Mouse (Mus musculus): ENCODE measurements around the gene Stat3. TPM values are rescaled to one million over a fixed set of nuclear protein-coding genes. Genes with fewer than 3 reads are reported as not detected.
A peak's percentile ranks its signal among the peaks of the same experiment; 100 is the strongest.

Stat3 gene
- polyA plus RNA-seq, 1 experiment from 2014 or later, result 53.4 TPM

DNA sequence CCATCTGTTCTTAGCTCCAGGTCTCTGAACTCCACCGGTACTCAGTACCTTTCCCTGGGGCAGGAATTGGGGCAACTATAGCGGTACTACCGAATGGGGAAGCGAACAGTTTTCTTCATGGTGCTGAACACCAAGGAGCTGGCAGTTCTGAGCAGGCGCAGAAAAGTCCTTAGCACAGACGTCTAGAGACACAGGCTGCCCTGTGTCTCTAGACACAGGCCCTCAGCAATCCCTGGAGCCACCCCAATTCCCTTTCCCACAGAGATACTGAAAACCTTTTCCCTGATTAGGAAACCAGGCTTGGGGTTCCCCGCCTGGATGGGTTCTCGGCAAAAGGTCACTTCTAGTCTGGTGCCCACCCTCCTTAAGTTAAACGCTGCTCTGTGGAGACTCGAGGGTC is 32.1 kb upstream of the Stat3 start:
- H3K9me3 ChIP-seq, result no peaks in the 10 kb centered on the region
- ATAC-seq (ENCODE audit: borderline replicate concordance, extremely low read depth, low FRiP score, low TSS enrichment), result no peak
- H3K4me1 ChIP-seq, result peaks cover 29% of the 10 kb centered on the region
- H3K9ac ChIP-seq, result no peak overlapping the region
- H3K27me3 ChIP-seq, result 0 out of 2 replicates have a peak, but pooled peaks cover 5% of the 10 kb centered on the region
- H3K27ac ChIP-seq, result peak overlapping the region; percentile 95
- peak overlapping the region; percentile 87; the same call in 1 of the 2 replicates for H3K4me2 ChIP-seq
- 66% methylated on average over 10 of the region's 10 CpGs for WGBS
- H3K4me3 ChIP-seq, result no peak overlapping the region
- peaks cover 4% of the 10 kb centered on the region; the same call in 1 of the 2 replicates for H3K36me3 ChIP-seq

DNA sequence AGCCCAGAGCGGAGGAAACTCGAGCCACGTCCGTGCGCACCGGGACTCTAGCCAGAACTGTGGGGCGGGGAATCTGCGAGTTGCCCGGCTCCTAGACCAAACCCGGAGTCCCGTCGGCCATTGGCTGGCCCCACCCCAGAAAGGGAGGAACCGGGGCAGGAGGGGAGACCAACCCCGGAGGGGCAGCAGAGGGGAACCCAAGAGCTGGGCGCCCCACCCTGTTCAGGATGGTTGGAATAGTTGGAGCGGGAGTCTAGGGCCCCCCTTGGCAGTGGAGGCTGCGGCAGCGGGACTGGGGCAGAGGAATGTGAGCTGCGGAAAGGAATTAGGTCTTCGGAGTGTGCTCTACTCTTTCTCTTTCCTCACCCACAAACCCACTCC is 31.2 kb upstream of the Stat3 start, which contains the start of gene Cavin1:
TSS of gene Cavin1 (minus strand) at position 331 of the 381 bp plus-strand sequence.
- H3K4me2 ChIP-seq, result peak within 1 kb of the TSS; percentile 87
- H3K9ac ChIP-seq, result peak within 1 kb of the TSS; percentile 84
- H3K4me3 ChIP-seq, result peak within 1 kb of the TSS; percentile 65
- ATAC-seq (ENCODE audit: borderline replicate concordance, extremely low read depth, low FRiP score, low TSS enrichment), result peak; percentile 93
- peaks cover 5% of the 10 kb centered on the region; the same call in 1 of the 2 replicates for H3K36me3 ChIP-seq
- H3K4me1 ChIP-seq, result peaks cover 38% of the 10 kb centered on the region
- no peaks in the 10 kb centered on the region for H3K9me3 ChIP-seq
- 0% methylated on average over 20 of the region's 20 CpGs for WGBS
- peak within 1 kb of the TSS; percentile 95 for H3K27ac ChIP-seq
- H3K27me3 ChIP-seq, result 0 out of 2 replicates have a peak, but pooled peaks cover 5% of the 10 kb centered on the region

DNA sequence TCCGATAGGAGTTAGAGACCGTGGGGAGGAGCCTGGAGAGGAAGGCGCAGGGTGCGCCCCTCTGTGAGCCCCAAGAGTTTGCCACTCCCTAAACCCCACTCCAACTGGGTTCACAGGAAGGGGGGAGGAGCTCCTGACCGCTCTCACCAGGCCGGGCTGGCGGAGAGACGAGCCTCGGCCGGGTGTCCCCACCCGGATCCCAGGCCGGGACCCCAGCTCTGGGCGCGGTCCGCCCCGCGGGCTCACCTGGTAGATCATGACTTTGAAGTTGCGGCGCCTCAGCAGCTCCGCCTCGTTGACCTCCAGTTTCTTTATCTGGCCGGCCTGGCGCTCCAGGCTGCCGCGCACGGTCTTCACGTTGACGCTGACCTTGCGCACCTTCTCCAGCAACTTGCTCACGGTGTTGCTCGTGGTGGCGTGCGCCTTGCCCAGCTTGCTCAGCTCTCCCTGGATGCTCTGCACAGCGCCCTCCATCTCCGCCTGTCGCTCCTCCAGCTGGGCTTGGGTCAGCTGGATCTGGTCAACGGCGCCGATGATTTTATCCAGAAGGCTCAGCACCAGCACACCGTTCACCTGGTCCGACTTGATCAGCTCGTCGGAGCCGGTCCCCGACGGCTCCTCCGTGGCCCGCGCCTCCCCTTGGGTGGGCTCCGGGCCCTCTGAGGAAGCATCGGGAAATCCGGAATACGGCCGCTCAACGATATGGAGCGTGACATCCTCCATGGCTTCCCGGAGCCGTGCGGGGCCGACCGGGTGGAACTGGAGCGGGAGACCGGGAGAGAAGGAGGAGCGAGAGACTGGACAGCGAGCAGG is 30.6 kb upstream of the Stat3 start:
- H3K27me3 ChIP-seq, result 0 out of 2 replicates have a peak, but pooled peaks cover 5% of the 10 kb centered on the region
- H3K4me2 ChIP-seq, result peak overlapping the region; percentile 87
- WGBS, result 1% methylated on average over 64 of the region's 65 CpGs
- H3K4me3 ChIP-seq, result peak overlapping the region; percentile 65
- ATAC-seq (ENCODE audit: borderline replicate concordance, extremely low read depth, low FRiP score, low TSS enrichment), result peak; percentile 81
- peaks cover 44% of the 10 kb centered on the region for H3K4me1 ChIP-seq
- peak overlapping the region; percentile 95 for H3K27ac ChIP-seq
- H3K36me3 ChIP-seq, result peaks cover 9% of the 10 kb centered on the region; the same call in 1 of the 2 replicates
- H3K9ac ChIP-seq, result peak overlapping the region; percentile 84
- no peaks in the 10 kb centered on the region for H3K9me3 ChIP-seq

DNA sequence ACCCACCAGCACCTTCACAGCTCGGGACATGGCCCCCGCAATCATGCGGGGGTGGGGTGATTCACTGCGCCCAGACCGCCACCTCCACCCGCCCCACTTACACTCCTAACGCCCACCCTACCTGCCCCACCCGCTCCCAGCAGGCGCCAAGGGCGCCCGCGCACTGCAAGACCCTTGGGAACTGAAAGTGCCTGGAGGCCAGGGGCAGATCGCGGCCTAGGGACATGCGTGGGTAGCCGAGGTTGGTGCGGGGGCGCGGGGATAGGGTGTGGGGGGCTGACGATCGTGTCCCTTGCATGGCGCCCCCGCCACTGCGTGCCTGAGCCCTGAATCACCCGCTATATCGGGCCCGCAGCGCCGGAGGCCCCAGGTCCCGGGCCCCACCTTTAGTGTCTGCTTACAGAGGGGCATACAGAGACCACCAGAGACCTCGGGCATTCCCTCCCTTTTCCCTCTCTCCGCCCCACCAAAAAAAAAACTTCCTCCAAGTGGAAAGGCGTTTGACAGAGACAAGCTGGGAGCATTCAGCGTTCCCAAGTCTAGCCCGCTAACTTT is 29.9 kb upstream of the Stat3 start:
- Histone ChIP-seq H3K27me3 (0 out of 2 replicates have a peak, but pooled peaks cover 5% of the 10 kb centered on the region), H3K9ac (peak overlapping the region; percentile 84), H3K4me1 (peaks cover 50% of the 10 kb centered on the region), H3K4me3 (peak overlapping the region; percentile 65), H3K36me3 (peaks cover 9% of the 10 kb centered on the region; the same call in 1 of the 2 replicates), H3K4me2 (peak overlapping the region; percentile 87), H3K9me3 (no peaks in the 10 kb centered on the region), H3K27ac (peak overlapping the region; percentile 95)
- ATAC-seq (ENCODE audit: borderline replicate concordance, extremely low read depth, low FRiP score, low TSS enrichment), result no peak
- WGBS, result 5% methylated on average over 35 of the region's 35 CpGs

DNA sequence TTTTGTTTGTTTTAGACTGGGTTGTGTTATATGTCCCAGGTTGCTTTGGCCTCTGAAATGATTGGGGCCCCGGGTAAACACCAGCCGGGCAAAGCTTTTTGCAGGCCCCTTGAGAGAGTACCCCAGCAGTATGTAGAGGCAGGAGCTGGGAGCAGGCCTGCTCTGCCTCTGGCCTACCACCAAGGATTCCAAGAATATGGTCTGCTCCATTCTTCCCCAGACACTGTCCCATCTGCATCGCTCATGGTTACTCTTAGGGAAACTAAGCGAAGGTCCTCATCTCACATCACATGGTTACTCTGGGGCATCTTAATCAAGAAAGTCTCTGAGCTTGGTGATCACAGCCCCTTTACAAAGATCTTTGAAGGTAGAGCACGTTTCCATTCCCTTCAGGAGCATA is 29.2 kb upstream of the Stat3 start:
- peak overlapping the region; percentile 95 for H3K27ac ChIP-seq
- H3K27me3 ChIP-seq, result 0 out of 2 replicates have a peak, but pooled peaks cover 5% of the 10 kb centered on the region
- H3K9ac ChIP-seq, result peak overlapping the region; percentile 84
- H3K9me3 ChIP-seq, result no peaks in the 10 kb centered on the region
- peaks cover 58% of the 10 kb centered on the region for H3K4me1 ChIP-seq
- ATAC-seq (ENCODE audit: borderline replicate concordance, extremely low read depth, low FRiP score, low TSS enrichment), result no peak
- peak overlapping the region; percentile 65 for H3K4me3 ChIP-seq
- WGBS, result 63% methylated on average over 5 of the region's 5 CpGs
- peak overlapping the region; percentile 87 for H3K4me2 ChIP-seq
- peaks cover 9% of the 10 kb centered on the region; the same call in 1 of the 2 replicates for H3K36me3 ChIP-seq

DNA sequence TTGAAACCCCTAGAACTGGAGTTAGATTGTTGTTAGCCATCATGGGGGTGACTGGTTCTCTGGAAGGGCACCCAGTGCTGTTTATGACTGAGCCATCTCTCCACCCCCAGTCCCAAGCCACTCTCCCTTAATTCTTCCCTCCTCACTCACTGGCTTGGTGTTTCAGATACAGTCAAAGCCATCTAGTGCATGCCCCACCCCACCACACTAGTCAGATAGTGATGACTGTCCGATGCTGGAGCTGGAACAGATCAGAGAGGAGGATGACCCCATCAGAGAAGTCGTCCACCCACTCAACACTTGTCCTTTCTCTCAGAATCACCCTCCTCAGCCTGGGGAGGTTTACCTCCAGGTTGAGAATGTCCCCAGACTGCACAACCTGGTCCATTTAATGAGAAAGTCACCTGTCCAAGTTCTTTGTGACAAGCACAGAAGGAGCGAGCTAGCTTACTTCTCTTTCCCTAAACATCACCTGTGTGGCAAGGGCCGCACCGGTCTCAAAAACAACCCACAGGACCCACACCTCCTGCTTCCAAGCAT is 28.6 kb upstream of the Stat3 start:
- H3K9me3 ChIP-seq, result no peaks in the 10 kb centered on the region
- peak overlapping the region; percentile 87 for H3K4me2 ChIP-seq
- peak overlapping the region; percentile 95 for H3K27ac ChIP-seq
- 81% methylated on average over 5 of the region's 5 CpGs for WGBS
- peak overlapping the region; percentile 65 for H3K4me3 ChIP-seq
- peaks cover 9% of the 10 kb centered on the region; the same call in 1 of the 2 replicates for H3K36me3 ChIP-seq
- no peak for ATAC-seq (ENCODE audit: borderline replicate concordance, extremely low read depth, low FRiP score, low TSS enrichment)
- H3K9ac ChIP-seq, result peak overlapping the region; percentile 84
- H3K27me3 ChIP-seq, result 0 out of 2 replicates have a peak, but pooled peaks cover 4% of the 10 kb centered on the region
- peaks cover 63% of the 10 kb centered on the region for H3K4me1 ChIP-seq

DNA sequence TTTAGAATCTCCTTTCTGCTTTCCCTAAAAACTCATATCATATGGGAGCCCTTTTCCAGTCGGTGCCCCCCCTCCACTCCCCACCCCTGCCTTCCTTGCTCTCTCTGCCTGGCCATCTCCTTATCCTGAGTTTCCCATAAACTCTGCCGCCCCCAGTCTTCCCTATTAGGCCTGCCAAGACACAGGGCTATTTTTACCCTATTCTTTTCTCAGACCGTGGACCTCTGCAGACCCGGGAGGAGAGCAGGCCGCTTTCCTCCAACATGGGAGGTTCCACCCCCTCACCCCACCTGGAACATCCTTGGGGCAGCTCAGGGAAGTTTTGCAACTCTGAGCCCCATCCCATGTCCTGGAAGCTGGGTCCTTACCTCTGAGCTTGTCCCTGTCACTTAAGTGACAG is 28.0 kb upstream of the Stat3 start:
- Histone ChIP-seq H3K9me3 (no peaks in the 10 kb centered on the region), H3K9ac (peak overlapping the region; percentile 84; the same call in 1 of the 2 replicates), H3K4me3 (peak overlapping the region; percentile 65), H3K27ac (peak overlapping the region; percentile 95; the same call in 1 of the 2 replicates), H3K4me2 (peak overlapping the region; percentile 87), H3K27me3 (no peaks in the 10 kb centered on the region), H3K36me3 (peaks cover 9% of the 10 kb centered on the region; the same call in 1 of the 2 replicates), H3K4me1 (peaks cover 68% of the 10 kb centered on the region)
- ATAC-seq (ENCODE audit: borderline replicate concordance, extremely low read depth, low FRiP score, low TSS enrichment), result no peak
- 44% methylated on average over 5 of the region's 5 CpGs for WGBS

DNA sequence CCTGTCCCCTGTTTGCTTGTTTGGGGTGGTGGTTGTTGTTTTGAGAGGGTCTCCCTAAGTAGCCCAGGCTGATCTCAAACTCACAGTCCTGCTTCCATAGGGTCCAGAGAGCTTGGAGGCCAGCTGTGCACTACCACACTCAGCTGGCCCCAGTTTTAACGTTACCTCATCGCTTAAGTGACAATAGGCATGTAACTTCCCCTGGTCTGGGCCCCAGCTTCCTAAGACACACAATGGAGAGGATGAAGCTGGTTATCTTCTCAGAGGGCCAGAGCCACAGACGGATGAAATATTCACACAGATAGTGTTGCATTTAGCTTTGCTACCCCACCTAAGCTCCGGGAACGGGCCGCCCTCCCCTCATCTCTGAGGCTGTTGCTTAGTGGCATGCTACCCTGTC is 26.4 kb upstream of the Stat3 start:
- no peaks in the 10 kb centered on the region for H3K27me3 ChIP-seq

DNA sequence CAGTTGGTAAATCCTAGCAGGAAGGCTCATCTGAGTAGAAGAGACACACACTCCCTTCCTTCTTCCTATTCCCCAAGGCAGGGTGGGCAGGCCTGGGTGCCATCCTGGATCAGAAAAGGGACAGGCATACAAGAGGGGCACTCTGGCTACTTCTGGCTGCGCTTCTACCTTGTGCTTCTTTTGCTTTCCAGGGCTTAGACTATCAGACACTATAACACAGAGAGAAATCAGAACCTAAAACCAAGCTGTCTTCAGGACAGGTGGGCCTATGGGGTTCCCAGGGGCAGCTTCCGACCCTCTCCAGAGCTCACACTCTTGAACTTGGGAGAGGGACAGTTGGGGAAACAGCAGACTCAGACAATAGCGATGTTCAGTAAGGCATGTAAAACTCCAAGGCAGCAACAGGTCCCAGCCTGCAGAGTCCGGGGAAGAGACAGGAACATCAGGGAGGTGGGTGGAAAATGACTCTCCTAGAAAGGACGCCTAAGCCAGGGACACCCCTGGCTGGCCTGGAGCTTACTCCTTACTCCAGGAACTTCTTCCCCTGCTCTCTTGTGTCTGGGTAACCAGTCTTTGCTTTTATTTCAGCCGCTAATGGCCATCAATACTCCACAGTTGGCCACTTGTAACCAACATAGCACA is 25.7 kb upstream of the Stat3 start:
- no peak for ATAC-seq (ENCODE audit: borderline replicate concordance, extremely low read depth, low FRiP score, low TSS enrichment)
- no peak overlapping the region for H3K9ac ChIP-seq
- H3K27ac ChIP-seq, result peak overlapping the region; percentile 46
- 79% methylated on average over 6 of the region's 6 CpGs for WGBS
- H3K4me3 ChIP-seq, result no peak overlapping the region
- H3K9me3 ChIP-seq, result no peaks in the 10 kb centered on the region
- H3K36me3 ChIP-seq, result peaks cover 9% of the 10 kb centered on the region; the same call in 1 of the 2 replicates
- H3K4me2 ChIP-seq, result peak overlapping the region; percentile 87; the same call in 1 of the 2 replicates
- H3K27me3 ChIP-seq, result no peaks in the 10 kb centered on the region
- H3K4me1 ChIP-seq, result peaks cover 73% of the 10 kb centered on the region

More for the DNA sequence above, 26.4 kb upstream of the Stat3 start:
- Histone ChIP-seq H3K4me2 (peak overlapping the region; percentile 87), H3K27ac (peak overlapping the region; percentile 46; the same call in 1 of the 2 replicates), H3K4me1 (peaks cover 66% of the 10 kb centered on the region), H3K4me3 (no peak overlapping the region), H3K36me3 (peaks cover 9% of the 10 kb centered on the region; the same call in 1 of the 2 replicates), H3K9ac (no peak overlapping the region), H3K9me3 (no peaks in the 10 kb centered on the region)
- no peak for ATAC-seq (ENCODE audit: borderline replicate concordance, extremely low read depth, low FRiP score, low TSS enrichment)
- 60% methylated on average over 6 of the region's 6 CpGs for WGBS

DNA sequence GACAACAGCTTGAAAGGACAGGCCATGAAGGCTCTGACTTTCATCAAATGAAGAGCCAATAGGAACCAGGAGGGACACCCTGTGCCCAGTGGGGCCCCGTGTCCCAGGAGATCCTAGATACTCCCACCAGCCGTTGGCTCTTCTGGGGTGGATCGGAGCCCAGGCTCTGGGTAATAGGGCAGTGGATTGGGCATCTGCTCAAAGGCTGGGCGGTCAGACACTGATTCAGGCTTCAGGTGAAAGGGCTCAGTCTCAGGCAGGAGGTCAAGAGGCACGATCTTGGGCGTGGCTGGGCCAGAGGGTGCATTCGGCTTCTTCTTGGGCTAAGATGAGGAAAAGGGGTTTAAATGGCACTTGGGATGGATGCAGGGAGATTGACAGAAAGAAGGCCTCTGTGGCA is 24.8 kb upstream of the Stat3 start:
- peaks cover 9% of the 10 kb centered on the region; the same call in 1 of the 2 replicates for H3K36me3 ChIP-seq
- no peak overlapping the region for H3K9ac ChIP-seq
- H3K4me2 ChIP-seq, result no peak overlapping the region
- H3K9me3 ChIP-seq, result no peaks in the 10 kb centered on the region
- 77% methylated on average over 7 of the region's 7 CpGs for WGBS
- peaks cover 80% of the 10 kb centered on the region for H3K4me1 ChIP-seq
- H3K27ac ChIP-seq, result no peak overlapping the region
- no peak overlapping the region for H3K4me3 ChIP-seq
- peaks cover 3% of the 10 kb centered on the region for H3K27me3 ChIP-seq
- no peak for ATAC-seq (ENCODE audit: borderline replicate concordance, extremely low read depth, low FRiP score, low TSS enrichment)

DNA sequence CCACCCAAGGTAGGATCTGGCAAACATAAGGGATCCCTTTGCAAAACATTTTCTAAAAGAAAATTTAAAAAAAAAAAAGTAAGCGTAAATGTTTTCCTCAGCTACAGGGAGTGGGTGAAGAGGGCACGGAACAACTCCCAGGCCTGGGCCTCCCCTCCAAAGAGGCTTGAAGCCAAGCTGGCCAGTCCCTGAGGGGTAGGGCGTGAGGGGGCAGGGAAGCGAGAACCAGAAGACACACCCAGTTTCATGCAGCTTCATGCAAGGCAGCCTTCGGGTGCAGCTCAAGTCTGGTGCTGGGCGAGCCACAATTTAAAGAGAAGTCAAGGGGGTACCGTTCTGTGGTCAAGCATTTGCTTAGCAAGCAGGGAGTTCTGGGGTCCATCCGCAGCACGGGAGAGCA is 24.3 kb upstream of the Stat3 start:
- no peak overlapping the region for H3K9ac ChIP-seq
- H3K4me1 ChIP-seq, result peaks cover 82% of the 10 kb centered on the region
- H3K4me2 ChIP-seq, result no peak overlapping the region
- peak overlapping the region; percentile 16; the same call in 1 of the 2 replicates for H3K27ac ChIP-seq
- no peaks in the 10 kb centered on the region for H3K9me3 ChIP-seq
- 71% methylated on average over 9 of the region's 9 CpGs for WGBS
- no peak for ATAC-seq (ENCODE audit: borderline replicate concordance, extremely low read depth, low FRiP score, low TSS enrichment)
- H3K27me3 ChIP-seq, result peaks cover 8% of the 10 kb centered on the region
- peaks cover 13% of the 10 kb centered on the region for H3K36me3 ChIP-seq
- no peak overlapping the region for H3K4me3 ChIP-seq
